Mouse (Mus musculus): ENCODE results near the gene Sv2c.
A peak's percentile ranks its signal among the peaks of the same experiment; 100 is the strongest.
"Not testable (repeated sequence)": the region's sequence is repeated elsewhere in the genome, so short reads cannot be mapped to it uniquely, and the experiment has no call there.

The Sv2c gene

DNA sequence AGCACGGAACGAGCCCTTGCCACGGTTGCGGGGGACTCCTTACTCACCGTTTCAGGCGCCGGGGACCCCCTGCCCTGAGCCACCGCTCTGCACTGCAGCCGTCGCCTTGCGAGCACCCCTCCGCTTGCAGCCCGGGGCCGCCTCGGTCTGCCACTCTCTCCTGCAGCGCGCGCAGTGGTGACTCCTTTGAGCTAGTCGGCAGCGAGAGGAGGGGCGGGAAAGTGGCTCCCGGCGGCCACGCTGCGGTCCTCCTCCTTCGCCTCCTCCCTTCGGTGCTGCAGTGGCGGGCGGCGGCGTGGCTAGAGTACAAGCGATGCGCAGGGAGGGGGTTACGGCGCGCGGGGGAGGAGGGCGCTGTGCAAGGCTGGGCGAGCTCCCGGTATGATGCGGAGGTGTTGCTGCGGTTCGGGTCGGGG is at the start of gene Sv2c:
Gene Sv2c (minus strand): TSS at position 177 of the 416 bp plus-strand sequence.
- peak; percentile 72 to 81 for DNase-seq

DNA sequence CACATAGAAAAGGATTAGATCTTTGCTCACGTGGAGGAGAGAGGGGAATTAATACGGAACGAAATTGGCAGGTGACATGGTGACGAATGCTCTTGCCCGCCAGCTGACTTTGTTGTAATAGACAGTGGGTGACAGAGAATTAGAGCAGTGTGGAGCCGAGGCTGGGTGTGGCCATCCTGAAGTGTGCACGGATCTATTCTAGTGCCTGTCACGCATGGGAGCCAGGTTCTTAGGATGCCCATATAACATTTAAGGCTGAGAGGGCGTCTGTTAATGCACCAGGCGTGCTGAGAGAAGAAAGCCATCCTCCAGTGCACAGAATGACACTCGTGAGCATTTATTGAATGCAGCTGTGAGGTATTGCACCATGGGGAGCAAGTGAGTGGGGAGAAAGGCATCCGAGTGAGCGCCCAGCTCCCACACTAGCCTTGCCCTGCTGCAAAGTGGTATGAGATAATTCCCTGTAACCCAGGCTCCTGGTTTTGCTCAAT is 48.3 kb upstream of the Sv2c start:
- no peak for DNase-seq

- DNase-seq = peak; percentile 1 to 3
These were observed 43.3 kb upstream of the Sv2c start for GRCm38 (mm10) chr13:96175591-96176212.

GRCm38 (mm10) chr13:96173686-96174085 is 41.3 kb upstream of the Sv2c start:
- DNase-seq = no peak

- no peak for DNase-seq
These were observed 39.9 kb upstream of the Sv2c start for GRCm38 (mm10) chr13:96172290-96172689.

GRCm38 (mm10) chr13:96168991-96169665 is 36.8 kb upstream of the Sv2c start:
- DNase-seq = no peak

DNA sequence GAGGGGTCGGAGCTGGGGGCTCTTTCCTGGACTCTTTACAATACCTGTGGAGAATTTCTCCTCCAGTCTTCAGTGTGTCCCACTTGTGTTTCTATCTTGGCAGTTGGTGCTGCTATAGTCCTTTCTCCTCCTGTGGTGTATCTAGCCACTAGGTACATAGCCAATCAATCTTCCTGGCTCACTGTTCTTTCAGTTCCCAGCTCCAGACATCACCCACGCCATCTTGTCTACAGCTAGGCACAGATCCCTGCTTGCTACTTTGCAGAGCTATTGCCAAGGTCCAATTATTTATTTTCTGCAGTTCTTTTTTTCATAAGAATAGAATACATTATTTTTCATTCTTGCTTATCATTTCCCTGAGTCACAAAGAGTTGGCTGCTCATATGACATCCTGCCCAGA is 34.2 kb upstream of the Sv2c start:
- DNase-seq = no peak

- peak in 1 of 2 experiments; percentile 2 for DNase-seq
These were observed 1.2 kb upstream of the Sv2c start for GRCm38 (mm10) chr13:96133363-96134100.

- no peak for DNase-seq
These were observed 456 bp upstream of the Sv2c start for GRCm38 (mm10) chr13:96132833-96133232.

- peak; percentile 1 to 6 for DNase-seq
These were observed 466 bp downstream of the Sv2c start for GRCm38 (mm10) chr13:96131911-96132310.

GRCm38 (mm10) chr13:96131050-96131449 is 1.3 kb downstream of the Sv2c start:
- DNase-seq = peak; percentile 18 to 46

- no peak for DNase-seq
These were observed 3.3 kb downstream of the Sv2c start for GRCm38 (mm10) chr13:96129081-96129480.

GRCm38 (mm10) chr13:96126669-96127068 is 5.7 kb downstream of the Sv2c start:
- no peak for DNase-seq

DNA sequence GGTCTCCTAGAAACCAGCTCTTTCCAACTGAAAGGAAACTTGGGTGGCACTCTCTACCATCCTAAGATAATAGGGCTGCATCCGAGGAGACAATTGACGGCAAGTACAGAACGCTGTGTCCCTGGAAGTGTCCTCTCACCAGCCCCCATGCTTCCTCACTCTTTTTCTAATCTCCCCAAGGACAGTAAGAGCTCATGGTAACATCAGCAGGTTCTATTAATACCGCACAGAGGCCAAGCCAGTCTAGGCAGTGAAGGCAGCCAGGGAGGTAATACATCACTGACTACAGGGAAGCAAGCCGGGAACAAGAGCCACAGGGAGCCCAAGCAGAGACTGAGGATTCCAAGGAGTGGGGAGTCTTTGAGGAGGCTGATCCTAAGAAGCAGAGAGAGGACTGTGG is 7.4 kb downstream of the Sv2c start:
- no peak for DNase-seq

DNA sequence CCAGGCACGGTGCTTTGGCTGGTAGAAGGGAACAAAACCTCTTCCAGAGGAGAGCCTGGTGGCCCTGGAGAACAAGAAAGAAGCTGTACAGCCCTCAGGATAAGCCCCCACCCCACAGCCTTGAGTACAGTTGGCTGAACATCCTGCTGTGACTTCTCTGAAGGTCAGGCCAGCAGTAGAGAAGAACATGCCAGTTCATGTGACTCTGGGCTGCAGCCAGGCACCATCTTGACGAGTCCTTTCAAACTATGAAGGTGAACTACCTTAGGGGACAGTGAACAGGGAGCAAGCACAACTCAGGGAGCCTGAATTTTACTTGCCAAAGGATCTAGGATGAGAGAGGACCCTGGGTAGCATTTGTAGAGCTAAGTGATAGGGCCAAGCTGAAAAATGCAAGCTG is 19.7 kb downstream of the Sv2c start:
- DNase-seq = no peak

GRCm38 (mm10) chr13:96110767-96111166 is 21.6 kb downstream of the Sv2c start:
- no peak for DNase-seq

DNA sequence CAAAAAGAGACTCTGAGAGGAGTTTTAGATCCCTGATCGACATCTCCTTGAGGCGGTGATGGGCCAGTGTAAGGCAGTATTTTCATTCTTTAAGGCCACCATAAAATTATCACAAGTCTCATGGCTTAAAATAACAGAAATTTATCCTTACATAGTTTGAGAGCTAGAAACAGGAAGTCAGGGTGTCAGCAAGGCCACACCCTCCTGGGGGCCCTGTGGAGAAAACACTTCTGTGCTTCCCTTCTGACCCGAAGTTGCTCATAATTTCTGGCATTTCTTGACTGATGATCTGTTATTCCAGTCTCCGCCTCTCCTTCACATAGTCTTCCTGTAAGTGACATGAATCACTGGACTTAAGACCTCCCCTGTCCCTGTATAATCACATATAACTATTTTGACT is 26.0 kb downstream of the Sv2c start:
- peak in 1 of 2 experiments; percentile 5 for DNase-seq

DNA sequence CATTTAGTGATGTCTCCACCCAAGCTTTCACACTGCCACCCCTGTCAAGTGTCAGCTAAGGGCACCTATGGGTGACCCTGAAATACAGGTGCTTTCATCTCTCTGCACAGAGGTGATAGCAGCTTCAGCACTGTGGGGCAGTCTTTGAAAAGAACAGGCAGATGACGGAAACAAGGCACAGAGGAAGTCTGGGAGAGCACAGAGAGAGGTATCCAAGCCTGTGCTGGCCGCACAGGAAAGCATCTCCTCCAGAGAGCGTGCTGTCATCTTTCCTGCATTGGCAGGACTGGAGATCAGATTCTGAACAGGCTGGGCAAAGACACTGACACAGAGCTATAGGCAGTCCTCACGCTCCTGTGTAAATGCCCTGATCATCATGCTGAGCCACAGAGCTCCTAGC is 41.4 kb downstream of the Sv2c start:
- no peak for DNase-seq

- DNase-seq = no peak
These were observed 46.6 kb downstream of the Sv2c start for GRCm38 (mm10) chr13:96085581-96086302.

- DNase-seq = not testable (repeated sequence)
These were observed 50.6 kb downstream of the Sv2c start, which contains the start of gene Gm17190 for GRCm38 (mm10) chr13:96081754-96082153. TSS of gene Gm17190 (plus strand) at chr13:96082054.

DNA sequence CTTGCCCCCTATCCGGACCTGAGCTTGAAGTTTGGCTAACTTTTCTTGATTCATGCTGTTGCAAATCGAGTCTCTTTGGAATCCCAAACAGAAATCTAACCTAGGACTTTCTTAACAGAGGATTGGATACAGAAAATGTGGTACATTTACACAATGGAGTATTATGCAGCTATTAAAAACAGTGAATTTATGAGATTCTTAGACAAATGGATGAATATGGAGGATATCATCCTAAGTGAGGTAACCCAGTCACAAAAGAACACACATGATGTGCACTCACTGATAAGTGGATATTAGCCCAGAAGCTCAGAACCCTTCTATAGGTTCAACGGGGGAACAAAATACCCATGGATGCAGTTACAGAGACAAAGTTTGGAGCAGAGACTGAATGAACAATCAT is 51.1 kb downstream of the Sv2c start, which contains the start of gene Gm20075:
Gene Gm20075 (minus strand): TSS at position 101 of the 400 bp plus-strand sequence.
- not testable (repeated sequence) for DNase-seq

GRCm38 (mm10) chr13:96073555-96073954 is 58.8 kb downstream of the Sv2c start:
- peak in 1 of 2 experiments; percentile 4 for DNase-seq

DNA sequence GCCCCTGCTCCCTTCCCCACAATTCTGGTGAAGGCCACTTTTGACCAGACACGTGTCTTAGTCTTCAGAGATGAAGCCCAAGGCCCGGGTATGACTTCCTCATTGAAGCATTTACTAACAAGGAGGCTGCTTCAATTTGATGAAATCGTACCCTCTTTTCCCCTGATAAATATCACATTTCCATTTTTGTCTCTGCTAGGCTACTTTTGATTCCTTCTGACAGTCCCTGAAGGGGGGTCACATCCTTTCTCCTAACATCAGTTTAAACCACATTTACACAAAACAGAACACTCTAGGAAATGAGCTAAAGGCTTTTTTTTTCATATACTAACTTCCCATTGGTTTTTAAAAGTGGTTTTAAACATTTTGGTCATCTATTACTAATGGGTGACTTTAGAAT is 79.6 kb downstream of the Sv2c start:
- DNase-seq = no peak

Measured in kidney, postnatal 4 days (tissue).